Mouse (Mus musculus) embryonic facial prominence, embryonic 13.5 days (tissue): ENCODE results near the gene Gigyf1. TPM values are rescaled to one million over a fixed set of nuclear protein-coding genes. Genes with fewer than 3 reads are reported as not detected.

Experiments
- ATAC-seq: fragments of 200-750 bp; cut with Nextera tagmentation; 2 replicates; pipeline ENCODE4 v1.8.0; 2017; ENCODE audit warnings: low read depth; ENCODE audit not compliant: insufficient number of reproducible peaks, insufficient read depth, low FRiP score, low TSS enrichment
- H3K27ac ChIP-seq: fragments of 300-500 bp; sonication (generic); 2 replicates; pipeline ENCODE4 v1.5.1; 2015; ENCODE audit warnings: moderate library complexity, mild to moderate bottlenecking, inconsistent platforms
- H3K27me3 ChIP-seq: fragments of 300-500 bp; sonication (generic); 2 replicates; pipeline ENCODE4 v1.6.1; 2015; ENCODE audit warnings: mild to moderate bottlenecking, inconsistent platforms
- H3K36me3 ChIP-seq: fragments of 300-500 bp; sonication (generic); 2 replicates; pipeline ENCODE4 v1.6.1; 2015; ENCODE audit warnings: mild to moderate bottlenecking, inconsistent platforms
- H3K4me1 ChIP-seq: fragments of 300-500 bp; sonication (generic); 2 replicates; pipeline ENCODE4 v1.6.1; 2015; ENCODE audit warnings: inconsistent platforms
- H3K4me2 ChIP-seq: fragments of 300-500 bp; sonication (generic); 2 replicates; pipeline ENCODE4 v1.6.1; 2015; ENCODE audit warnings: moderate library complexity, mild to moderate bottlenecking, inconsistent platforms
- H3K4me3 ChIP-seq: fragments of 300-500 bp; sonication (generic); 2 replicates; pipeline ENCODE4 v1.5.1; 2015; ENCODE audit warnings: mild to moderate bottlenecking, inconsistent platforms
- H3K9ac ChIP-seq: fragments of 300-500 bp; sonication (generic); 2 replicates; pipeline ENCODE4 v1.6.1; 2015; ENCODE audit warnings: mild to moderate bottlenecking, inconsistent platforms
- H3K9me3 ChIP-seq: fragments of 300-500 bp; sonication (generic); 2 replicates; pipeline ENCODE4 v1.6.1; 2016; ENCODE audit warnings: inconsistent platforms
- WGBS: fragments of 180-500 bp; shearing (Covaris S2); methylation state at CpG from one replicate; pipeline ENCODE4 v1.1.7; 2015; ENCODE audit warnings: mixed read lengths; 5-methylcytosine and 5-hydroxymethylcytosine counted together
- polyA plus RNA-seq: library from polyadenylated mRNA; unstranded; fragments of >200 nt; fragmentation: Nextera tagmentation; extraction: Ambion mirVana; gene quantifications from 2 replicates; pipeline ENCODE4 v1.2.1, GENCODE M21; 2015

Gene Gigyf1
- polyA plus RNA-seq, 1 experiment from 2014 or later = 17.1 TPM

DNA sequence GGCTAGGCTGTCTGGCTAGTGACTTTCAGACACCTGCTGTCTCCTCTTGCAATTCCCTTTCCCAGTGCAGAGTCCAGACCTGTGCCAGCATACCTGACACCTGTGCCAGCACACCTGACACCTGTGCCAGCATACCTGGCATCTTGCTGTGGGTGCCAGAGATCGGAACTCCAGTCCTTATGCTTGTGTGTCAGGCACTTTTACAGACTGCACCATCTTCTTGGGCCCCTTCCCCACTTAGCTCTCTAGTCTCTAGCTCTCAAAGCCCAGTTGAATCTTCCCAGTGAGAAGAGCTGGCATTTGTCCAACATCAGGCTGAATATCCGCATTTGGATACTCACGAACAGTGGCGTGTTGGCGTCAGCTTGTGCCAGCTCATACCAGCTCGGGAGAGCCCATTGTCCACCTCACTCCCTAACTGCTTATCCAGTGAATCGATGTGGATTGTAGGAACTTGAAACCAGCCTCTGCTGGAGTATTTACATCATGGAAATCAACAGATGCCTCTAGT lies 21.0 kb downstream of the Gigyf1 start:
- H3K36me3 ChIP-seq = no peaks in the 10 kb centered on the region
- H3K27me3 ChIP-seq = no peaks in the 10 kb centered on the region
- 0 out of 2 replicates have a peak, but pooled peaks cover 3% of the 10 kb centered on the region for H3K4me1 ChIP-seq
- H3K9ac ChIP-seq = no peak overlapping the region
- 61% methylated on average over 7 of the region's 7 CpGs for WGBS
- no peak overlapping the region for H3K4me2 ChIP-seq
- no peaks in the 10 kb centered on the region for H3K9me3 ChIP-seq
- H3K27ac ChIP-seq = no peak overlapping the region
- H3K4me3 ChIP-seq = no peak overlapping the region
- ATAC-seq = no peak

DNA sequence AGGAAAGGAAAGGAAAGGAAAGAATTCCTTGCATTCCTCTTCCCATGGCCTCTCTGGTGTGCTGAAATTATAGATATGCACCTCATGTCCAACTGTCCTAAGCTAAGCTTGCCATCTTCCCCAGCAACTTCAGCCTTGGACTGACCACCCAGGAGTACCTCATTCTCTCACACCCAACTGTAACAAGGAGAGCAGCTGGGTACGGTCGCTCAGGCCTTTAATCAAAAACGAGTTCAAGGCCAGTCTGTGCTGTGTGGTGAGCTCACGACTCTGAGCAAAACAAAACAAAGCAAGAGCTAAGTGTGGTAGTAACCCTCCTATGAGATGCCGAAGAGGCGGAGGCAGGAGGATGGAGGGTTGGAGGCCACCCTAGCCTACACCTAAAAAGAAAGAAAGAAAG lies 22.6 kb downstream of the Gigyf1 start:
- Histone ChIP-seq H3K4me1 (0 out of 2 replicates have a peak, but pooled peaks cover 3% of the 10 kb centered on the region), H3K27ac (no peak overlapping the region), H3K9ac (no peak overlapping the region), H3K4me2 (no peak overlapping the region), H3K4me3 (no peak overlapping the region), H3K36me3 (no peaks in the 10 kb centered on the region), H3K9me3 (no peaks in the 10 kb centered on the region), H3K27me3 (no peaks in the 10 kb centered on the region)
- WGBS = 74% methylated on average over 6 of the region's 6 CpGs
- ATAC-seq = no peak

DNA sequence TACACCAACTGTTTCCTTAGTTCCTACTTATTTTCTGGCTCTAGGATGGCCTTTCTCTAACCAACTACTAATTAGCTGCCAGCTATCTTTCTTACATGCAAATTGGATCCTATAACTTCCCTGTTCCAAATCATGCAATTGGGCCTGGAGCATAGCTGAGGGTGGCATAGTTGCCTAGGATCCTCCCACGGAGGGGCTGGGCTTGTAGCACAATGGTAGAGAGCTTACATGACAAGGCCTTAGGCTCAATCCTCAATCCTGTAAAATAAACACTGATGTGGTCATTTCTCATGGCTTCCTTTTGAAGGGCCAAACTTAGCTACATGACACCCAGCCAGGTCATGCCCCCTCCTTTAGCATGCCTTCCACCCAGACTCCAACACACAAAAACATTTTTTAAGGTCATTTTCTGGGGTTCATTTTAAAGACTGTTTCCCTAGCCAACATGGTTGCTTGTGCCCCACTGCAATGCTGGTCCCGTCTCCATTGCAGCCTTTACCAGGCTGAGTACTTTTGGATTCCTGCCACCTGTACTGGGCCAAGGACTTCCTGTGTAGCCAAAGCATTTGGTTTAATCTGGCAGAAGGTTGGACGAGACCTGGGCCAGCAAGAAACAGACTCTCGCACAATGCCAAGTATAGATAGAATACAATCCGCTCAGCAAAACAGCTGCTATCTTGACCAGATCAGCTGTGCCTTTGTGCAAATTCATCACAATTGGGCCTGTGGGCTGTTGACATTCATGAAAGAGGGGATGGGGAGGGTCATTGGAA lies 23.6 kb downstream of the Gigyf1 start:
- no peaks in the 10 kb centered on the region for H3K27me3 ChIP-seq
- 75% methylated on average over 5 of the region's 5 CpGs for WGBS
- H3K9ac ChIP-seq = no peak overlapping the region
- H3K27ac ChIP-seq = no peak overlapping the region
- no peaks in the 10 kb centered on the region for H3K9me3 ChIP-seq
- H3K36me3 ChIP-seq = no peaks in the 10 kb centered on the region
- no peak overlapping the region for H3K4me3 ChIP-seq
- H3K4me1 ChIP-seq = 0 out of 2 replicates have a peak, but pooled peaks cover 3% of the 10 kb centered on the region
- no peak overlapping the region for H3K4me2 ChIP-seq
- no peak for ATAC-seq

DNA sequence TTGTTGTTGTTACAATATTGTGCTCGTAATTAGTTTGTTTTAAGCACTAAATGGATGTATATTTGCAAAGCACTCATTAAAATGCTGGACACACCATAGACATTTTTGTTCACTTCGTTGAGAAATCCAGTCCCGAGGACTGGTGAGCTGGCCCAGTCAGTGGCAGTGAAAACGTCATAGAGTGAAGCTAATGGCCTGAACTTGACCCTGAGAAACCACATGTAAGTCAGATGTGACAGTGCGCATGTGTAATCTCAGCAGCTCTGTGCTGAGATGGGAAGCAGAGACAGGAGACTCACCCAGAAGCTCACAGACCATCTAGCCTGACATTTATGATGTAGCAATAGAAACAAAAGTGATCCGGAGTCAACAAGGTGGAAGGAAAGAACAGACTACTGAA lies 26.6 kb downstream of the Gigyf1 start:
- Histone ChIP-seq H3K27ac (no peak overlapping the region), H3K9me3 (no peaks in the 10 kb centered on the region), H3K4me3 (no peak overlapping the region), H3K36me3 (no peaks in the 10 kb centered on the region), H3K4me1 (no peaks in the 10 kb centered on the region), H3K4me2 (no peak overlapping the region), H3K9ac (no peak overlapping the region), H3K27me3 (no peaks in the 10 kb centered on the region)
- 64% methylated on average over 6 of the region's 6 CpGs for whole genome bisulfite sequencing
- no peak for ATAC-seq

DNA sequence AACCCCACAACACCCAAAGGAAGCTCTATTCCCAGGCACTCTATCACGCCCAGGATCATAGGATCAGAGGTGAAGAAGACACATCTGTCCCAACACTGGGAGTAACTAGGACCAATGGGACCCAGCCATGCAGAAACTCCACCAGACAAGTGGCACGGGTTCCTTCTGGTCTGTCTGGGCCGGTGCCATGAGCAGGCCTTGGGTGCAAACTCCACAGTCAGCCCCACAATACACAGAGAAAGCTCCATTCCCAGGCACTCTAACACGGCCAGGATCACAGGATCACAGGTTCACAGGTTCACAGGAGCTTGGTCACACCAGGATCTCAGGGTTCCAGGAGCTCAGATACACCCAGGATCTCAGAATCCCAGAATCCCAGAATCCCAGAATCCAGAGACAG lies 27.2 kb downstream of the Gigyf1 start:
- Histone ChIP-seq H3K4me2 (no peak overlapping the region), H3K4me1 (no peaks in the 10 kb centered on the region), H3K9ac (no peak overlapping the region), H3K4me3 (no peak overlapping the region), H3K36me3 (no peaks in the 10 kb centered on the region), H3K9me3 (no peaks in the 10 kb centered on the region), H3K27me3 (no peaks in the 10 kb centered on the region), H3K27ac (no peak overlapping the region)
- no peak for ATAC-seq
- 72% methylated on average over 4 of the region's 4 CpGs for WGBS

DNA sequence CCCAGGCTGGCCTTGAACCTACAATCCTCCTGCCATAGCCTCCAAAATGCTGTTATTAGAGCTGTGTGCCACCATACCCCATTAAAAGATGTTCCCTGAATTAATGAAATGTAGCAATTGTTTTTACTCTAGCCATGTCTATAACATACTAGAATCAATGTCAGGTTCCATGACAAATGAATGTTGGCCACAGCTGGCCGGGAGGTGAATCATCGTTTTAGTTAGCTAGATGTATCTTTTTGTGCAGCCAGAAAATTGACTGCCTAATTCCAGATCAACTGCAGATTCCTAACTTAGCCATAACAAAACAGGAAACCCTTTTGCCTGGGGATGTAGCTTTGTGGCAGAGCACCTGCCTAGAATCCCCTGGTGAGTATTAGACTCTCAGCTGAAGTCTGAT lies 31.5 kb downstream of the Gigyf1 start:
- H3K27ac ChIP-seq = no peak overlapping the region
- H3K4me3 ChIP-seq = no peak overlapping the region
- peaks cover 16% of the 10 kb centered on the region for H3K27me3 ChIP-seq
- H3K4me1 ChIP-seq = peaks cover 7% of the 10 kb centered on the region; the same call in 1 of the 2 replicates
- H3K4me2 ChIP-seq = no peak overlapping the region
- ATAC-seq = no peak
- 83% methylated on average over 2 of the region's 2 CpGs for WGBS
- no peak overlapping the region for H3K9ac ChIP-seq
- H3K9me3 ChIP-seq = no peaks in the 10 kb centered on the region
- H3K36me3 ChIP-seq = no peaks in the 10 kb centered on the region

DNA sequence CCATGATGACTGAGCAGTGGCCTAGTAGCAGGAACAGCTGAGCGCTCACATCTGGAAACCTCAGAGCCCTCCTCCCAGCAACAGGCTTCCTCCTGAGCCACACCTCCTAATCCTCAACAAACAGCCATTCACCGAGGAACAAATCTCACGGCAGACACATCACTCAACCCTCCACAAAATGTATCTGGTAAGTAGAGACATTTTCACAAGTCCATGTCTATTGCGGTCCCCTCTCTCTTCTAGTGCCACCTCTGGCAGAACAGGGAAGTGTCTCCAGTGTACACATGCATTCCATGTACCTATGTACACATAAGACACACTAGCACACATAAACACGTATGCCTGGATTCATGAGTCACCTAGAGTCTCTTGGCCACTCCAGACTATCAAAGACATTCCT lies 32.8 kb downstream of the Gigyf1 start:
- Histone ChIP-seq H3K9me3 (no peaks in the 10 kb centered on the region), H3K9ac (no peak overlapping the region), H3K4me3 (no peak overlapping the region), H3K4me1 (peaks cover 7% of the 10 kb centered on the region; the same call in 1 of the 2 replicates), H3K27ac (no peak overlapping the region), H3K27me3 (peaks cover 20% of the 10 kb centered on the region), H3K36me3 (no peaks in the 10 kb centered on the region), H3K4me2 (no peak overlapping the region)
- ATAC-seq = no peak
- 70% methylated on average over 5 of the region's 5 CpGs for WGBS

DNA sequence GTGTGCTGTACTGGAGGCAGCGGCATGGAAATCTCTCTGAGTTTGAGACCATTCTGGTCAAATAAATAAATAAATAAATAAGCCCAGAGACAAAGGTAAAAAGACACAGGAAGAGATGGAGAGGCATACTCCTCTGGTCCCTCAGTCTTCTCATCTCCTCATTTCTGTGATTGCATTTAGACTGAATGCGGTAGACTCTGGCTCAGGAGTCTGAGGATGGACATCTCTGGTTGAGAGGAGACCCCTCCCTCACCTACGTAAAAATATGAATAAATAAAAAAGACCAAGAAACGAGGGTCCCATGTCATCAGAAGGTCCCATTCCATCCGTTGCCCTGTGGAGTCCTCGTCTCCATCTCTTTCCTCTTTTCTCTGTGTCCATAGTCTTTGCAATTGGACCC lies 34.7 kb downstream of the Gigyf1 start:
- Histone ChIP-seq H3K9ac (no peak overlapping the region), H3K27ac (no peak overlapping the region), H3K4me2 (peak overlapping the region; percentile 58), H3K27me3 (peaks cover 20% of the 10 kb centered on the region), H3K9me3 (no peaks in the 10 kb centered on the region), H3K4me1 (peaks cover 7% of the 10 kb centered on the region; the same call in 1 of the 2 replicates), H3K4me3 (peak overlapping the region; percentile 31), H3K36me3 (no peaks in the 10 kb centered on the region)
- ATAC-seq = no peak
- whole genome bisulfite sequencing = 29% methylated on average over 6 of the region's 6 CpGs

DNA sequence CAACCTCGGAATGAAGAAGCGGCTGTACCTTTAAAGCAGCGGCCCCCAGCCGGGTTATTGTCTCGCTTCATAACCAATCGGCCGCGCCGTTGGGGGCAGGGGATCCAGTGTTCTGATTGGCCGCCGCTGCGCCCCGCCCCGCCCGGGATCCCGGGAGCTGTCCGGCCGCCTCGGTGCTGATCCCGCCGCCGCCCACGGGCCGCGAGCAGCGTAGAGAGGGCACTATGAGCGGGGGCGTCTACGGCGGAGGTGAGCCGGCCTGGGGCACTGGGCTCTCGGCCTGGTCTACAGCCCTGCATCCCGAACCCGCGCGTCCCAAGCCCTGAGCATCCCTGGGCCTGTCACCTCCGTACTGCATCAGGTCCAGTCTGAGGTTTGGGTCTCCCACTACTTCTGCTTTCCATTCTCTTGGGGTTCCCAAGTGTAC lies 35.1 kb downstream of the Gigyf1 start, which contains the start of gene Actl6b:
Gene Actl6b (plus strand): TSS at position 107 of the 427 bp plus-strand sequence.
- ATAC-seq = peak; percentile 76
- Histone ChIP-seq H3K27me3 (peaks cover 20% of the 10 kb centered on the region), H3K4me1 (peaks cover 7% of the 10 kb centered on the region; the same call in 1 of the 2 replicates), H3K4me2 (peak within 1 kb of the TSS; percentile 58), H3K9me3 (no peaks in the 10 kb centered on the region), H3K9ac (no peak within 1 kb of the TSS), H3K36me3 (no peaks in the 10 kb centered on the region), H3K4me3 (peak within 1 kb of the TSS; percentile 31), H3K27ac (no peak within 1 kb of the TSS)
- WGBS = under 1% methylated on average over 37 of the region's 37 CpGs

DNA sequence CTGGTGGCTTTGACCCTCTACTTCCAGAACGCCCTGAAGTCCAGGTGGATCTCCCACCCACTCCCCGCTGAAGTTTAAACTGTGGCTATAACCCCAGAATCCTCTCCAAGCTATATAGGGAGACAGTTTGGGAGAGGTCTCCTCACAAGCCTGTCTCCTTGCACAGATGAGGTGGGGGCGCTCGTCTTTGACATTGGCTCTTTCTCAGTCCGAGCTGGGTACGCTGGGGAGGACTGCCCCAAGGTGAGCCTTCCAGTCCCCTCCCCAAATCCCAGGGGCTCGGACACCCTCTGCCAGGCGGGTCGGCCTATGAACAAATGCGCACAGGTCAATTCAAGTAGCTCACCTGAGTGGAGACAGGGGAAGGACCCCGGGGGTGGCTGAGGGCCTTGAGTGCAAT lies 35.5 kb downstream of the Gigyf1 start:
- H3K4me2 ChIP-seq = 0 out of 2 replicates have a peak overlapping the region, but pooled peaks have one; percentile 58
- H3K36me3 ChIP-seq = no peaks in the 10 kb centered on the region
- WGBS = 49% methylated on average over 11 of the region's 11 CpGs
- no peak for ATAC-seq
- peaks cover 20% of the 10 kb centered on the region for H3K27me3 ChIP-seq
- H3K9ac ChIP-seq = no peak overlapping the region
- H3K4me1 ChIP-seq = peaks cover 7% of the 10 kb centered on the region; the same call in 1 of the 2 replicates
- H3K27ac ChIP-seq = no peak overlapping the region
- no peak overlapping the region for H3K4me3 ChIP-seq
- H3K9me3 ChIP-seq = no peaks in the 10 kb centered on the region

DNA sequence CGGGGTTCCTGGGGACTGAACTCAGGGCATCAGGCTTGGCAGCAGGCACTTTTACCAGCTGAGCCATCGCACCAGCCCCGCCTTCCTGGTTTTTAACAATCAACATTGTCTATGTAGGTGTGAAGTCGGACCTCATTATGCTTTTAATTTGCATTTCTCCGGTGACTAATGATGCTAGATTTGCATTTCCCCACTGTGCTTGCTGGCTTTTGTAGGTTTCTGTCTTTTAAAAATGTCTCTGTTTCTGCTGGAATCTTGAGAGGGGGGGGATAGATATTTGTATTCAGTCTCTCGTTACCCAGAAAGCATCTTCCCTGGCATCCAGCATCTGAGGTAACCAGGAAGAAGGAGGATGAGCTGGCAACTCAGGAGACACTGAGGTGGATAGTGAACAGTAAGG lies 43.2 kb downstream of the Gigyf1 start:
- Histone ChIP-seq H3K27ac (no peak overlapping the region), H3K36me3 (no peaks in the 10 kb centered on the region), H3K27me3 (no peaks in the 10 kb centered on the region), H3K4me3 (no peak overlapping the region), H3K9me3 (no peaks in the 10 kb centered on the region), H3K9ac (no peak overlapping the region), H3K4me2 (no peak overlapping the region), H3K4me1 (no peaks in the 10 kb centered on the region)
- no peak for ATAC-seq
- 76% methylated on average over 6 of the region's 6 CpGs for WGBS

DNA sequence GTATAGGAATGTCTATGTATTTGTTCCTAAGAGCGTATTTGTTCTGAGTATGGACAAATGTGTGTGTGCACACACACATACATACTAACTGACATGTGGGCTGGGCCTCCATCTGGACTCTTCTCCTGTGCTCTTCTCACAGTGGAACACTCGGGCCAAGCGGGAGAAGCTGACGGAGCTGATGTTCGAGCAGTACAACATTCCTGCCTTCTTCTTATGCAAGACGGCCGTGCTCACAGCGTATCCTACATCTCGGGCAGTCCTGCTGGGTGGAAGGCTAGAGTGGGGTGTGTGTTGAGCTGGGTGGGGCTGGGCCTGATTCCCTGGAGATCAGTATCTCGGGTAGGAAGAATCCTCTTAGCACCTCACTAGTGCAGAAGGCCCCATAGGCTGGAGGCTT lies 44.6 kb downstream of the Gigyf1 start:
- Histone ChIP-seq H3K4me3 (no peak overlapping the region), H3K9me3 (no peaks in the 10 kb centered on the region), H3K4me2 (no peak overlapping the region), H3K9ac (no peak overlapping the region), H3K36me3 (no peaks in the 10 kb centered on the region), H3K4me1 (no peaks in the 10 kb centered on the region), H3K27ac (no peak overlapping the region), H3K27me3 (no peaks in the 10 kb centered on the region)
- ATAC-seq = no peak
- WGBS = 75% methylated on average over 10 of the region's 10 CpGs
